Mouse (Mus musculus) brain, embryonic 18.5 days (tissue): Measurements from ENCODE around the gene Prss57.

ENCODE experiments used
- DNase-seq: peaks from one replicate; pipeline ENCODE4 v3.0.0-alpha.2; 2012; ENCODE audit warnings: low read depth, low spot score

Prss57 gene

DNA sequence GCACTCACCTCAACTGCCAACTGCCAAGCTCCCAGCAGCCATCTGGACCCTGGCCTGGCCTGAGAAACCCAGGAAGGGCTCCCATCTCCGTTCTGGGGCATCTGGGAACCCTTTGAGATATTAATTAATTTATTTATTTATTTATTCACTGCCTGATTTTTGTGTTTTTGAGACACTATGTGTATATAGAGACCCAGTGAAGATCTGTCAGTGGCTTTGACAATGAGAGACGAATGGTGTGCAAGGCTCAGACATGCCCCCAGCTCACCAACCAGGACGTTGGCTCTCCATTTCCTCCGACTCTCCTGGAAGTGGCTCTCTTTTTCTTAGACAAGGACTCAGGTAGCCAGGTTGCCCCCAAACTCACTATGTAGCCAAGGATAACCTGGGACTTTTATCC lies at the start of gene Prss57:
Prss57 (minus strand) TSS at position 101 of the 400 bp plus-strand sequence.
- DNase-seq, result no peak

DNA sequence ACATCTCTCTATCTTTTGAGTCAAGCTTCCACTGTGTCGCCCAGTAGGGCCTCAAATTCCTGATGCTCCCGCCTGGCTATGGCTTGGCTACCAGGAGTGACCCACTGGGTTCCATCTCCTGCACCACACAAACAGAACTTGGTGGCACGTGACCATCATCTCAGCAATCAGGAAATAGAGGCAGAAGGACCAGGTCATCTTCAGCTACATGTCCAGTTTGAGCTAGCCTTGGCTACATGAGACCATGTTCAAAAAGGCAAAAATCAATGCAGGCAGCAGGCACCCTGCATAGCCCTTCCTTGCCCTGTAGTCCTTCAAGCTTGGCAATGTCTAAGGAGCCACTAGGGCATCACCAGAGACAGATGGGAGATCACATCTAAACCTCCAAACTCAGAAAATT lies 49.3 kb upstream of the Prss57 start:
- no peak for DNase-seq

DNA sequence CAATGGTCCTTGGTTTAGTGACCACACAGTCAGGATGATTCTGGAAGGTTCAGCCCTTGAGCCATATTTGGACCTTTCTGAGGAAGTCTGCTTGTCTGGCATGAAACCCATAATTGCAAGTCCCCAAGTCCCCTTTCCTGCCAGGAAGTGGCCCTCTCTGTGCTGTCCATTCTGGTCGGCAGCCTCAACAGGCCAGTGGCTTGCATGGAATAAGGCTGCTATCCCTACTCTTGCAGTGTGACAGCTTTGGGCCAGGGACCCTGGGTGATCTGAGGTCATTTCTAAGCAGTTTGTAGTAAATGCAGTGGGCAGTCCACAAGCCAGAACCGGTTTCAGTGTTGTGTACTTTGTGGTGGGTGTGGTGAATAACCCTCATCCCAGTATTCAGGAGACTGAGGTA lies 47.4 kb upstream of the Prss57 start:
- no peak for DNase-seq

DNA sequence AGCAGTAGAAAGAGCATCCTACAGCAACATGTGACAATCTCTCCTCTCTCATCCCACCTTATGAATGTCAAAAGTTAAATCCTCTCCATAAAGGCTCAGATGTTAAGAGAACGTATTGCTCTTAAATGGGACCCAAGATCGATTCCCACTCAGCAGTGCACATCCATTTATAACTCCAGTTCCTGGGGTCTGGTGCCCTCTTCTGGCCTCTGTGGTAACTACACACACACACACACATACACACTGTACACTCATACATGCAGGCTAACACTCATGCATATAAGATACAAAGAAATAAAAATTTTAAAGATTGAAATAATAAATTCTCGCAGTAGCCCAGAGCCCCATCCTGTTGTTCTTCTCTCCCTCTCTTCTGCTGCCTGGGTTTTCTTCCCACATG lies 46.2 kb upstream of the Prss57 start:
- DNase-seq, result no peak

DNA sequence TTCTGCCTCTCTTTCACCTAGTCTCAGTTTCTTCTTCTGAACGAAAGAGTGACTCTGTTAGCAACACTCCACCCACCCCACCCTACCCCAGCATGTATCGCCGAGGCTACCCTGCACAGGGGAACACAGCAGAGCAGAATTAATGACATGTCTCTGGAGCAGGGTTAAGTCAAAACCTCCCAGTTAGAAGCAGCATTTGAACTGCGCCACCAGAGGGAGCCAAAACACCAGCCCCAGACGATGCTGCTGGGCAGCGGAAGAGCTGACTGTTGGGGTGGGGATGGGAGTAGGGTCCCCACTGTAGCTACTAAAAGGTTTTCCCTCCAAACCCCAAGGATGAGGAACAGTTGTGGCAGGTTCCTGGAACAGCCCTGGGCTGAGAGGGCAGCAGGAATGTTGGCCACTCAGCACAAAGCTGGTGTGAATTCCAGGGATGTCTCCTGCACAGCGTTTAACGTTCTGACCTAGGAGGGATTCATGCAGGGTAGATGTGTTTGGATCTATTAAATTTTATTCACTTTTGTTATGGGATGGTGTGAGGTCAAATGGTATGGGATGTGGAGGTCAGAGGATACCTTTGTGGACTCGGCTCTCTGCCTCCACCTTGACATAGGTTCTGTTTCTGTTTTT lies 44.1 kb upstream of the Prss57 start:
- no peak for DNase-seq

DNA sequence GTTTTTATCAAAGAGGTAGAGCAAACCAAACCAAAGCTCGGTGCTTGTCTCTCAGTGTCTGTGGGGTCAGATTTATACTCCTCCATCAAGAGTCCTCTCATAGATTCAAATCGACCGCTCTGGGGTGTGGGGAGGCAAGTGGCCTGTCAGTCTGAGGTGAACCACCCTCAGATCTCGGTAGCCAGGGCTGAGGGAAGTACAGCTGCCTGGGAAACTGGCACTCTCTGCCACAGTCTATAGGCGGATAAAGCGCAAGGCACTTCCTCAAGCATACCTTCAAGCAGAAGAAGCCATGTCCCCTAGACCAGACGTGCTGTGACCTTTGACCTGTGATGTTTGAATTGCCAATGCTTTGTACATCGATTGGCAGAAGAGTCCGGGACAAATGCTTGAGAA lies 42.0 kb upstream of the Prss57 start:
- DNase-seq, result no peak

DNA sequence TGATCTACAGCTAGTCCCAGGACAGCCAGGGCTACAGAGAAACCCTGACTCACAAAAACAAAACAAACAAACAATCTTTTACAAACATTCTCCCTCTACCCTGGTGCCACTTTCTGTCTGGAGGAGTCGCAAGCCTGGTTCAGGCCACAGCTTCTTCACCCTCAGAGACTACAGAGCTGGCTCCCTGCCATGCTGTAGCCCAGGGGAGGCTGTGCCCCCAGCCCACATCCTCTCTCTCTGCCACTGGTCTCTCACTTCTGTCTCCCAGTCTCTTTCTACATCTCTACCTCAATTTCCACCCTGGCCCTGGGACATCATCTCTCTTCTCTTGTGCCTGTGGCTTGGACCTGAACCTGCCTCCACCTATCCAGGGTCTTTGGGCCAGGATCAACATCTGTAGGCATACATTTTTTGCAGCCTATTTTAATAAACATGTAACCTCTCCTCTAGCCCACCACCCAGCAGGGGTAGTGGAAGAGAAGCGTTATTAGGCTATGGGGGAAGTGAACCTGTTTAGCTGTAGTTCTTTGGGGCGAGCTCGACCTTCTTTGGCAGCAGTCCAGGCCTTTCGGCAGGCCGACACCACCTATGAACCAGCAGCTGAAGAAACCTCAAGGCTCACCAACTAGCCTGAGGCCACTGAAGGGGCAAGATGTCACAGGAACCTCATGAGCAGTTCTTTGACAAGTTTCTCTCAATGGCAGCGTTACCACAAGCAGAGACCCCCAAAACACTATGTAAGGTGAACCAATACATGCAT lies 41.4 kb upstream of the Prss57 start:
- no peak for DNase-seq

DNA sequence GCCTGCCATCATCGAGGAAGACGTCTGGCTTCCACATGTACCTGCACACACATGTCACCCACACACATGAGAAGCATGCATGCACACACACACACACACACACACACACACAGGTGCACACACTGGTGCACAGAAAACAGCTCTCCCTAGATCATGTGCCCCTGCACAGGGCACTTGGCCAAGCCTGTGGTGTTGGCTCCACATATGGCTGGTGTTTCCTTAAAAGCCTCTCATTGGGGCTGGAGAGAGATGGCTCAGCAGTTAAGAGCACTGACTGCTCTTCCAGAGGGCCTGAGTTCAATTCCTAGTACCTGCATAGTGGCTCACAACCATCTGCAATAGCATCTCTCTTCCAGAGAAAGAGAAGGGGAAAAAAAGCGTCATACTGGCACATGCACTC lies 40.8 kb upstream of the Prss57 start:
- DNase-seq, result no peak

DNA sequence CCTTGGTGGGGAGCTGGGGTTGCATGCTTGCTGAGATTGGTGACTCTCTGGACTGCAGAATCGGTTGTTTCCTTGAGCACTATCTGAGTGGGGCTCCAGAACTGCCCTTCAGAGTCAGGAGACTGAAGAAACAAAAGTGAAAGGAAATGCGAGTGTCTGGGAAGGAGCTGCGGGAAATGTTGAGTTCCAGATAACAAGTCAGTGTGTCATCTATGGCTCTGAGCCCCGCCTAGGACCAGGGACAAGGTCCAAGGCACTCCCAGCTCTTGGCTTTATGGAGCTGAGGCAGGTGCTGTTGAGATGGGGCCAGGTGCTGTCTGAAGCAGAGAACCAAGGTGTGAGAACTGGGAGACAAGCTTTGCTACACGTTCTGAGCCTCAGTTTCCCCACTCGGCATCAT lies 33.7 kb upstream of the Prss57 start:
- no peak for DNase-seq

DNA sequence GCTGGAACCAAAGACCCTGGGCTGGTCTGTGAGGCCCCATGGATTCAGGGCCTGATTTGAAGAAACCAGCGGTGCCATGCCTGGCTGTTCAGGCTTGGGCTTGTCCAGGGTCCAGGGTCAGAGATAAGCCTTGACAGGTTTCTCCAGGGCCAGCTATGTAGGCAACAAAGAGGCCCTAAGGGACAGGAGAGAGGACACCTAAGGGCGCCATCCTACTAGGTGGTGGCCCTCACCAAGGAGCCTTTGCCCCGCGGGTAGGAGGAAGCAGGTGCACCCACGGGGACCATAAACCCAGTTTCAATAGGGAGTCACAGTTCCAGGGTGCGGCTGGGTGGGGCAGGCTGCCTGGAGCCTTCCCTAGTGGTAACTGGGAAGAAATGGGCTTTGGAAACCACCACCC lies 32.2 kb upstream of the Prss57 start:
- no peak for DNase-seq

DNA sequence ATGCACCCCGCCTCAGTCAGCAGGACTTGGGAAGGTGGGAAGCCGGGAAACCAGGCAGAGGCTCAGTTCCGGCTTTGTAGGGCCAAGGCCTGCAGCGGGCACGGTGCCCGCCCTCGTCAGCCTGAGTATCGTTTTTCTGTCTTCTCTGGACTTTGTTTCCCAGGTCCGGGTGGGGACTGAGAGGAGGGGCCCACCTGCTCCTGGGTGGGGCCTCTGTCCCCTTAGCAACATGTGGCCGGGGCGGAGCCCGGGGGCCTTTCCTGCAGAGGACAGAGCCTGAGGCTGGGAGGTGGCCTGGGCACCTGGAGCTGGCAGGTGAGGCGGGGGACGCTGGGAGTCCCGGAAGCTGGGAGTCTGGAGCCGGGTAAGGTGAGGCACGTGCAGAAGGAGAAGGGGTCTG lies 31.6 kb upstream of the Prss57 start:
- DNase-seq, result no peak

DNA sequence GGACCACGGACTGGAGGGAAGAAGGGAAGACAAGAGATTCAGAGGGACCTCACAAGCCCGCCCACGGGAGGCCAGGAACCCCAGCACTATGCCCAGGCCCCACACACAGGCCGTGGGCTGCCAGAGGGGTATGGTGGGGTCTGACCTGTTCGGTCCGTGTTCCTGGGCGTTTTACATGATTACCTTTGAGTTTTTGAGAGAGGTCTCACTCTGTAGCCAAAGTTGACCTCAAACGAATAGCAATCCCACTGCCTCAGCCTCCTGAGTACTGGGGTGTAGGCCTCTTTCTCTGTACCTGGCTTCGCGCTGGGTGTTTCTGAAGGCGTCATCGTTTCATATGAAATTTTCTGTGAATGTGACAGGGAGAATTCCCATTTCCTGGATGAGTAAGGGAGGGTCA lies 31.0 kb upstream of the Prss57 start:
- no peak for DNase-seq

DNA sequence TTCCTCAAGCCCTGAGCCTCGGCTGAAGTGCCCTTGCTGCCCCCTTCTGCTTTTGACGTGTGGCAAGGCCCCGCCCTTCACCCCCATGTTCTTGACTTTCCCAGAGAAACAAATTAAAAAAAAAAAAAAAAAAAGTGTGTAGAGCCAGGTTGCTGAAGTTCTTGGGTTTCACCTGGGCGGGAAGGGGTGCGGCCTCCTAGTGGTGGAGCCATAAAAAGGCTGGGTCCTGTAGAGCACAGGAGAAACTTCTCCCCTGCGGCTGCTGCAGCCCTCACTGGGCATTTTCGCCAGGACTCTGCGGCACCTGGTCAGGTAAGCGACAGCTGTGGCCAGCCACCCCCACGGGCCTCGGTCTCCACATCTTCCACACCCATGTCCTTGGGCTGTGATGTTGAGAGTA lies 30.0 kb upstream of the Prss57 start, which contains the start of gene Misp:
Misp (plus strand) TSS at position 208 of the 400 bp plus-strand sequence.
- DNase-seq, result no peak

DNA sequence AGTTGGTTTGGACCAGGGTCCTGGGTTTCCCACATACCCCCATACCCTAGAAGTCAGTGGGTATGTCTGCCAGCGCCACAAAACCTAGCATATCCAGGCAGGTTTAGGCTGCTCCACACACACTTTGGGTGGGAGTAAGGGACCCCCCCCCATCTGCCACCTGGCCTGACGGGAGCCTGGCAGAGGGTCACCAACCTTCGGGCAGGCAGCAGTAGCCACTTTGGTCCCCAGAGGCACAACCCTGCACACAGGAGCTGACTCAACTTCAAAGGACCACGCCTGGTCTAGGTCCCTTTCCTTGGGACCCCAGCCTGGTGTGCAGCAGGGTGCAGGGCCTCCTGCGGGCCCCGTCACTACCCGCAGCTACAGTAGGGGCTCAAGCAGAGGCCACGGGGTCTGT lies 29.5 kb upstream of the Prss57 start:
- no peak for DNase-seq

DNA sequence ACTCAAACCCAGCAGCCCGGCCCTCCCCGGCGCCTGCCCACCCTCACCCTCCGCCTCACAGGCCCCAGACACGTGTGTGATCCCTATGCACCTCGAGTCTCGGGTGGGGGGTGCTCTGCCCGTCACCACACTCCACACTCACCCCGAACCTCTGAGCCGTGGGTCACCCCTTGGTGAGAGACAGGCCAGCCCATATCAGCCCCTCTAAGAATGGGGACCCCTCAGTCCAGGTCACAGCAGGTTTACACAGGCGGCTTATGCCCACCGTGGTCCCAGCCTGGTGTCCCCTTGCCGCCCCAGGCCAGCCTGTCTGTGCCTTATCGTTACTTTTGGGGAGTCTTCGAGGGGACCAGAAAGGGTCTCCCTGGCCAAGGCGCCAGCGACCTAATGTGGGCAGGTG lies 28.8 kb upstream of the Prss57 start:
- DNase-seq, result no peak

DNA sequence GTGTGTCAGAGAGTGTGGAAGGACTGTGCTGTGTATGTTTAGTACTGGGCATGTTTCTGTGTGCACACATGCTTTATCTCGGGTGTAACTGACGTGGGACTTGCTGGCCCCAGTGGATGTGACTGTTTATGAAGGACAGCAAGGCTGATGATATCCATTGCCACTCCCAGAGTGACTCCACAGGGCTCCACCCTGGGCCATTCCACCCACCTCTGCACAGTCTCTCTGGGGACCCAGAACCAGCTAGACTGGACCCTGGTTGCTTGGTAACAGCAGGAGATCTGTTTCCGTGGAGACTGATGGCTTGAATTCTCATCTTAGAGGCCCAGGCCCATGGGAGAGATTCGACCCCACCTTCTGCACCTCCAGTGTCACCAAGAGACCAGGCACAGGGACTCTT lies 27.5 kb upstream of the Prss57 start:
- DNase-seq, result no peak

DNA sequence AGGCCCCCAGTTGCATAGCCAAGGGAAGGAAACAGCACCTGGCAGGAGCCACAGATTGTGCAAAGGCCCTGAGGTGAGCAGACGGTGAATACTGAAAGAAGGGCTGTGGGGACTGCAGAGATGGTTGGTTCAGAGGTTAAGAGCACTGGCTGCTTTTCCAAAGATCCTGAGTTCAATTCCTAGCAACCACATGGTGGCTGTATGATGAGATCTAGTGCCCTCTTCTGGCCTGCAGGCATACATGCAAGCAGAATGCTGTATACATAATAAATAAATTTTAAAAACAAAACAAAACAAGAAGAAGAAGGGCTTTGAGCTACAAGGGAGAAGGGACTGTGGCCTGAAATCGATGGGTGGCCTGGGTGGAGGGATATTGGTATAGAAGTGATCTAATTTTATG lies 26.4 kb upstream of the Prss57 start:
- no peak for DNase-seq

DNA sequence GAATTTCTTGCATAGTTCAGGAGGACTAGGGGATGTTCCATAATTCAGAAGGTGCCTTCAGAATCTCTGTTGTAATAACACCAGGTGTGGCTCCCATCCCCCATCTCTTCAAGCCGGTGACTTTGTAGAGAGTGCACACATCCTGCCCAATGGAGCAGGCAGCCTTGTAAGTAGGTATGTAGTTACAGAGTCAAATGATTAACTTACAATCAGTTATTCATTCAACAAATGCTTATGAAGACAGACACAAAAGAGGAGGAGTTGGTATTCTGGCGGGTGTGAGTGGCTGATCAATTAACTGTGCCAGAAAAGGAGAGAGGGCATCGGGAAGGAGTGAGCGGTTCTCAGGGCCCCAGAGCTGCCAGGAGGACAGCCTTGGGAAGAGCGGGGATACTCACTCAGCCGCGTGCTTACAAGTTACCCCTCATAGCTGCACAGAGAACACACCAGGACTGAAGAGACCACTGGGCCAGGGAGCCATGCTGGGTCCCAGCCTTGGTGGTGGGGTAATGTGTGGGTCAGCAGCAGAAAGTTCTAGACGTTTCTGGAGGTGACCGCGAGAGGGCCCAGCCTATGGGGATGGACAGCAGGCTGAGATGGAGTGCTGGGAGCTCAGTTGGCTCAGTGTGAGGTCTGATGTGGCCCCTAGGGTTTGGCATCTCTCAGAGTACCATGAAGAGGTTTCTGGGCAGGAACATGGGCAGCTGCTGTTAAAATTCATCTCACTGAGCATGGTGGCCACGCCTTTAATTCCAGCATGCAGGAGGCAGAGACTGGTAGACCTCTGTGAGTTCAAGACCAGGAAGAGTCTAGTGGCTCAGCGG lies 25.1 kb upstream of the Prss57 start:
- DNase-seq, result no peak

DNA sequence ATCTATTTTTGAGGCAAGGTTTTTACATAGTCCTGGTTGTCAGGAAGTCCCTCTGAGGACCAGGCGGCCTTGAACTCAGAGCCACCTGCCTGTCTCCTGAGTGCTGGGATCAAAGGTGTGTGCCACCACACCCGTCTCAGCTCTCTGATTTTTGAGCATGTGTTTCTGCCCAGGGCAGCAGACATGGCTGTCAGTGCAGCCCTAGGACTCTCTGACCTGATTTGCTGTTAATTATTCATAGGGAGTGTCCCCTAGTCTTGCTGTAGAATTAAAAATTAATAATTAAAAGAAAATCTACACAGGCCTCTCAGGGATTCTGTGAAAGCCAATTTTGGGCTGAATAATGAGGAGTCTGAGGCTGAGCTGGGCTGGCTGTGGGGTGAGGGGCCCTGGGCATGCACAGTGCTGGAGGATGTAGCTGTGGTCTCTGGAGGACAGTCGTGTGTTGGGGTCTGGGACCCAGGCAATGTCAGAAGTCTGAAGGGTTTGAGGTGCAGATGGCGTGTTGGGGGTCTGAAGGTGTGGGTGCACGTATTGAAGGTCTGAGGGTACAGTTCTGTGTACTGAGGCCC lies 23.6 kb upstream of the Prss57 start:
- no peak for DNase-seq

DNA sequence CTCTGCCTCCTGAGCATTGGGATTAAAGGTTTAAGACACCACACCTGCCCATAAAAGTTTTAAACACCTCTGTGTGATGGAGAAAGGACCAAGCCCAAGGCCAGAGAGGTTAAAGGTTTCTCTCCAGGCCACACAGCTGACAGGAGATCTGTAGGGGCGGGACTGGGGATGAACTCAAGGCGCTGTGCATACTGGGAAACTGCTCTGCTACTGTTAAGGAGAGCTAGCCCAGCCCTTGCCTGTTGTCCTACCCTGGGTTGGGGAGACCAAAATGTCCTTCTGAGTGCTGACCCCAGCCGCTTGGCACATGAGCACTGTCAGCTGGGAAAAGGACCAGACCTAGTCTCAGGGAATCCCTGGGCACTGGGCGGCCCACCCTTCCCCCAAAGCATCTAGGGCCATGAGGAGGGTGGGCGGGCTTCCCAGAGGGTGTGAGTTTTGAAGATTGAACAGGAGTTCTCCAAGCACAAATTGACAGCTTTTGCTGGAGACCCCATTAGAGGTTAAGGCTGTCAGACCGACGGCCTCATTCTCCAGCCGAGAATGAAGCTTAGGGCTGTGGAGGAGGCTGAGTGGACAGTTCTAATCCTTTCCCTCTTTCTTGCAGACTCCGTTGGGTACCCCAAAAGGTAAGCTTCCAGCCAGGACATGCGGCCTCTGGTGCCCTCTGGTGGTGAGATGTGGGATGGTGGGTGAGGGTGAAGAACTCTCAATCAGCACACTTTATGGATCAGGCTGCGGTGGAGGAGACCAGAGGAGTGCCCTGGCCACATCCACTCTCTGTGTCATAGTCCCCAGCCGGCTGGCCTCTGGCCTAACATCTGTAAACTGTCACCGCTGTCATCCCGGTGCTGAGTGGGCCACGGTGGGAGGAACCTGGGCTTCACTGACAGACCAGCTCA lies 21.2 kb upstream of the Prss57 start:
- DNase-seq, result no peak

DNA sequence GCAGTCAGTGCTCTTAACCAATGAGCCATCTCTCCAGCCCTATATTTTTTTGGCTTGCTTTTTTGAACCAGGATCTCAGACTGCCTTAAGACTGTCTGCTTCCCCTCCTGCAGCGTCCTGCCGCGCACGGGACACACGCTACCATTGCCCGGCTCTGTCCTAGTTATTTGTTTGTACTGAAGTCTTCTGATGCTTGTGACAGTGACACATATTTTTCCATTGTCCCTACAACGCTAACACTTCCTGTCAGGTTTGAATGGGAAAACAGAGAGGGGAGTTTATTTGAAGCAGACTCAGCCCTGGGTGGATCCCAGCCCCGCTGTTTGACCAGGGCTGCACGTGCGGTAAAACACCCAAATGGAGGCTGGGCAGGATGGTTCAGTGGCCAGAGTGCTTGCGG lies 18.0 kb upstream of the Prss57 start:
- DNase-seq, result no peak
